Mouse (Mus musculus): ENCODE measurements at regions not wholly inside any gene's neighbourhood (a gene's known extent, or its start where the extent isn't known, plus 50 kb on each side); places are given as distances from the start of the nearest gene placed in this dataset.

GRCm38 (mm10) chr16:12775876-12776275, 333.6 kb upstream of the Ercc4 start:
- TF ChIP-seq CTCF (IDR thresholded peaks at IDR 0.05; ENCODE audit: insufficient read depth, low read length) (no peak), POLR2A (IDR thresholded peaks at IDR 0.05; ENCODE audit: borderline replicate concordance, extremely low read depth, low read depth, low read length) (no peak)
- no peak for DNase-seq
- no peaks in the 10 kb centered on the region for H3K4me1 ChIP-seq (ENCODE audit: control insufficient read depth, insufficient read depth, low read length)
- no peak overlapping the region for H3K4me3 ChIP-seq (replicated peaks; ENCODE audit: extremely low read depth, low read depth, low read length)
- 53% methylated on average over 2 of the region's 2 CpGs for WGBS

DNA sequence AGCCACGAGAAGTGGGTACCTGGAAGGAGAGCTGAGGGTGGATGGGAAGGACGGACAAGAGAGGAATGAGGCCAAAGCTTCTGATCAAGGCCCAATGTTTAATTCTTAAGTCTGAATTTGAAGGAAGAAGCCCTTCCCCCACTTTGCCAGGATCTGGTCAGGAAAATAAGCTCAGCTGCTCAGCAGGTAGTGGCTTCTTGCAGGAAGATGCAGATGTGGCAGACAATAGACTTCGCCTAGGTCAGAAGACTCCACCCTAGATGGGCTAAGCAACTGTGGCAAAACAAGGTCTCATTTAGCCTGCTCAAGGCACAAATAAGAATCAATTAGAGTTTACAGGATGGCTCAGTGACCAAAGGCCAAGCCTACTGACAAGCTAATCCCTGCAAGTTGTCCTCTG, 330.4 kb upstream of the Ercc4 start:
- no peaks in the 10 kb centered on the region for H3K4me1 ChIP-seq (ENCODE audit: control insufficient read depth, insufficient read depth, low read length)
- 73% methylated on average over 3 of the region's 3 CpGs for WGBS
- TF ChIP-seq CTCF (IDR thresholded peaks at IDR 0.05; ENCODE audit: insufficient read depth, low read length) (no peak), POLR2A (IDR thresholded peaks at IDR 0.05; ENCODE audit: borderline replicate concordance, extremely low read depth, low read depth, low read length) (no peak)
- no peak for DNase-seq
- H3K4me3 ChIP-seq (replicated peaks; ENCODE audit: extremely low read depth, low read depth, low read length): no peak overlapping the region

DNA sequence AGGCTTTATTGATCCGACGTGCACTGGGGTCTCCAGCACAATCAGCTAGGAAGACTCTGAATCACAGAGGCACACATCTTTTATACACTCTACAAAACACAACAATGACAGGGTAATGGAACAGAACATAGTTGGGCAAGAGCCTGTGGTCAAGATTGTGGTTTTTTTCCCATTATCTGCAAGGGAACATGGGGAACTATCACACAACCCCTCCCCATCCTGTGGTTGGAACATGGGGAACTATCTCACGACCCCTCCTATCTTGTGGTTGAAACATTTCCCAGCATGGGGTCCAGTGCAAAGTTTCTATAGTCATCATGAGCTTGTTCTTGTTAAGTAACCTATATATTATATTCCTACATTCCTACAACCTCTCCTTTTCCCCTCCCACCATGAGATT, 328.8 kb upstream of the Ercc4 start:
- Histone ChIP-seq H3K4me3 (replicated peaks; ENCODE audit: extremely low read depth, low read depth, low read length) (no peak overlapping the region), H3K4me1 (ENCODE audit: control insufficient read depth, insufficient read depth, low read length) (no peaks in the 10 kb centered on the region)
- TF ChIP-seq POLR2A (IDR thresholded peaks at IDR 0.05; ENCODE audit: borderline replicate concordance, extremely low read depth, low read depth, low read length): no peak
- no peak for TF ChIP-seq CTCF (IDR thresholded peaks at IDR 0.05; ENCODE audit: insufficient read depth, low read length)
- DNase-seq: no peak
- 76% methylated on average over 3 of the region's 3 CpGs for WGBS

- WGBS: 50% methylated on average over 1 of the region's 1 CpGs
- TF ChIP-seq CTCF (IDR thresholded peaks at IDR 0.05; ENCODE audit: insufficient read depth, low read length): no peak
- no peak for TF ChIP-seq POLR2A (IDR thresholded peaks at IDR 0.05; ENCODE audit: borderline replicate concordance, extremely low read depth, low read depth, low read length)
These were observed 323.7 kb upstream of the Ercc4 start for GRCm38 (mm10) chr16:12785828-12786227.

GRCm38 (mm10) chr16:12798523-12798922, 311.0 kb upstream of the Ercc4 start:
- TF ChIP-seq CTCF (IDR thresholded peaks at IDR 0.05; ENCODE audit: insufficient read depth, low read length) (no peak), POLR2A (IDR thresholded peaks at IDR 0.05; ENCODE audit: borderline replicate concordance, extremely low read depth, low read depth, low read length) (no peak)
- no peak overlapping the region for H3K4me3 ChIP-seq (replicated peaks; ENCODE audit: extremely low read depth, low read depth, low read length)
- no peaks in the 10 kb centered on the region for H3K4me1 ChIP-seq (ENCODE audit: control insufficient read depth, insufficient read depth, low read length)
- DNase-seq: no peak
- WGBS: 64% methylated on average over 2 of the region's 2 CpGs

More at GRCm38 (mm10) chr16:12785828-12786227, 323.7 kb upstream of the Ercc4 start:
- no peak for DNase-seq
- Histone ChIP-seq H3K4me1 (ENCODE audit: control insufficient read depth, insufficient read depth, low read length) (no peaks in the 10 kb centered on the region), H3K4me3 (replicated peaks; ENCODE audit: extremely low read depth, low read depth, low read length) (no peak overlapping the region)

GRCm38 (mm10) chr16:12800181-12800580, 309.3 kb upstream of the Ercc4 start:
- Histone ChIP-seq H3K4me3 (replicated peaks; ENCODE audit: extremely low read depth, low read depth, low read length) (no peak overlapping the region), H3K4me1 (ENCODE audit: control insufficient read depth, insufficient read depth, low read length) (no peaks in the 10 kb centered on the region)
- no peak for DNase-seq
- no peak for TF ChIP-seq CTCF (IDR thresholded peaks at IDR 0.05; ENCODE audit: insufficient read depth, low read length)
- no peak for TF ChIP-seq POLR2A (IDR thresholded peaks at IDR 0.05; ENCODE audit: borderline replicate concordance, extremely low read depth, low read depth, low read length)
- 61% methylated on average over 1 of the region's 1 CpGs for WGBS

DNA sequence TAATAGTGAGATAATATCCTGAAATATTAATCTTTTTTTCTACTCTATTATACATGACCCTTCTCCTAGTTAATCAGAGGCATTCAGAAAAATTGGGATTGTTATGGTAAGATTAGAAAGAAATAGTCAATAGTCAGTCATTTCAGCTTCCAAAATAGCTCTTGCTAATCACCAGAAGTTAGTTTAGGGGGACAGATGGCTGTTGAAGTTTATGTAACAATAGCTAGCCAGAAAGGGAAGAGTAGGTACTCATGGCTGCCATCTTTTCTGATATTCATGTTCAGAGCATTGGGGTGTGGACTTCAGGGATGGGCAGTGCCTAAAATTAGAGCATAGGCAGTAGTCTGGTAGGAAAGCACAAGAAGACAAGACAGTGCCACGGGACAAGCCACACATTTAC, 306.8 kb upstream of the Ercc4 start:
- H3K4me3 ChIP-seq (replicated peaks; ENCODE audit: extremely low read depth, low read depth, low read length): no peak overlapping the region
- WGBS: 61% methylated on average over 1 of the region's 1 CpGs
- no peak for TF ChIP-seq POLR2A (IDR thresholded peaks at IDR 0.05; ENCODE audit: borderline replicate concordance, extremely low read depth, low read depth, low read length)
- TF ChIP-seq CTCF (IDR thresholded peaks at IDR 0.05; ENCODE audit: insufficient read depth, low read length): no peak
- no peaks in the 10 kb centered on the region for H3K4me1 ChIP-seq (ENCODE audit: control insufficient read depth, insufficient read depth, low read length)
- no peak for DNase-seq

DNA sequence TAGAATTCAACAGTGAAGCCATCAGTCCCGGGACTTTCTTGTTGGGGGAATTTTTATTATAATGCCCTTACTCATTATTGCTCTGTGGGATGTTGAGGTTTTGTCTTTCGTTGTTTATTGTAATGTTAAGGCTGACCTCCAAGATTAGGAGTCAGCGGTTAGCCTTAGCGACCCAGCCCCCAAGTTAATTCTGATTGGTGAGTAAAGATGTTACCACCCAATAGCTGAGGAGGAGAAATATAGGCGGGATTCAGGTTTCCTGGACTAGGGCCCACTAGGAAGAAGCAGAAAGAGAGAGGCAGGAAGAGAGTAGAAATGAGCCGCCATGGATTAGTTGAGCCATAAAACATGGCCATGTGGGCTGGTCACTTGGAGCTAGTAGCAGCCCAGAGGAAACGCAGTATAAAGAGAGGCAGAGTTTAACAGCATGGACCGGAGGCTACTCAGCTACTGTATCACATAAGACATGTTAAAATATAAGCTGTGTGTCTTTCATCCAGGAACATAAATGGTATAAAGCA, 302.1 kb upstream of the Ercc4 start:
- WGBS: 64% methylated on average over 8 of the region's 8 CpGs
- no peak for DNase-seq
- TF ChIP-seq POLR2A (IDR thresholded peaks at IDR 0.05; ENCODE audit: borderline replicate concordance, extremely low read depth, low read depth, low read length) (no peak), CTCF (IDR thresholded peaks at IDR 0.05; ENCODE audit: insufficient read depth, low read length) (no peak)
- H3K4me1 ChIP-seq (ENCODE audit: control insufficient read depth, insufficient read depth, low read length): no peaks in the 10 kb centered on the region
- H3K4me3 ChIP-seq (replicated peaks; ENCODE audit: extremely low read depth, low read depth, low read length): no peak overlapping the region

- 53% methylated on average over 2 of the region's 2 CpGs for WGBS
- Histone ChIP-seq H3K4me1 (ENCODE audit: control insufficient read depth, insufficient read depth, low read length) (no peaks in the 10 kb centered on the region), H3K4me3 (replicated peaks; ENCODE audit: extremely low read depth, low read depth, low read length) (no peak overlapping the region)
- TF ChIP-seq CTCF (IDR thresholded peaks at IDR 0.05; ENCODE audit: insufficient read depth, low read length) (no peak), POLR2A (IDR thresholded peaks at IDR 0.05; ENCODE audit: borderline replicate concordance, extremely low read depth, low read depth, low read length) (no peak)
- no peak for DNase-seq
These were observed 298.4 kb upstream of the Ercc4 start for GRCm38 (mm10) chr16:12811088-12811487.

- DNase-seq: no peak
- TF ChIP-seq POLR2A (IDR thresholded peaks at IDR 0.05; ENCODE audit: borderline replicate concordance, extremely low read depth, low read depth, low read length): no peak
- no peak for TF ChIP-seq CTCF (IDR thresholded peaks at IDR 0.05; ENCODE audit: insufficient read depth, low read length)
- Histone ChIP-seq H3K4me1 (ENCODE audit: control insufficient read depth, insufficient read depth, low read length) (no peaks in the 10 kb centered on the region), H3K4me3 (replicated peaks; ENCODE audit: extremely low read depth, low read depth, low read length) (no peak overlapping the region)
- 77% methylated on average over 6 of the region's 6 CpGs for WGBS
These were observed 284.8 kb upstream of the Ercc4 start for GRCm38 (mm10) chr16:12824646-12825045.

Data from lung, adult 2 months (tissue).